Mouse (Mus musculus) heart, embryonic 16.5 days (tissue): Measurements from ENCODE around the gene Gm20388. TPM values are rescaled to one million over a fixed set of nuclear protein-coding genes. Genes with fewer than 3 reads are reported as not detected.

ENCODE experiments used
- ATAC-seq: fragments of 200-750 bp; cut with Nextera tagmentation; replicated peaks from 2 replicates; pipeline ENCODE4 v1.8.0; 2017; ENCODE audit warnings: moderate number of reproducible peaks; ENCODE audit not compliant: insufficient read depth, low FRiP score; ENCODE audit errors: extremely low read depth
- H3K27ac ChIP-seq: fragments of 300-500 bp; sonication (generic); 2 replicates; pipeline ENCODE4 v1.5.1; 2014; ENCODE audit warnings: mild to moderate bottlenecking, low read length, control low read depth, moderate library complexity
- H3K27me3 ChIP-seq: fragments of 300-500 bp; sonication (generic); 2 replicates; pipeline ENCODE4 v1.6.1; 2014; ENCODE audit warnings: low read length, mixed read lengths; ENCODE audit not compliant: control insufficient read depth, insufficient read depth
- H3K36me3 ChIP-seq: fragments of 300-500 bp; sonication (generic); 2 replicates; pipeline ENCODE4 v1.6.1; 2014; ENCODE audit not compliant: control insufficient read depth, insufficient read depth
- H3K4me1 ChIP-seq: fragments of 300-500 bp; sonication (generic); 2 replicates; pipeline ENCODE4 v1.6.1; 2014; ENCODE audit warnings: low read length, mixed read lengths; ENCODE audit not compliant: control insufficient read depth, insufficient read depth
- H3K4me2 ChIP-seq: fragments of 300-500 bp; sonication (generic); 2 replicates; pipeline ENCODE4 v1.6.1; 2014; ENCODE audit warnings: low read depth, mild to moderate bottlenecking, control low read depth, low read length
- H3K4me3 ChIP-seq: fragments of 300-500 bp; sonication (generic); 2 replicates; pipeline ENCODE4 v1.5.1; 2014; ENCODE audit warnings: mild to moderate bottlenecking, control low read depth, low read length
- H3K9ac ChIP-seq: fragments of 300-500 bp; sonication (generic); 2 replicates; pipeline ENCODE4 v1.6.1; 2014; ENCODE audit warnings: low read length, control low read depth
- H3K9me3 ChIP-seq: fragments of 300-500 bp; sonication (generic); replicated peaks from 2 replicates; pipeline ENCODE4 v1.6.1; 2016; ENCODE audit warnings: low read length; ENCODE audit not compliant: control insufficient read depth
- WGBS: fragments of 180-500 bp; shearing (Covaris S2); extraction: QIAGEN DNeasy Blood & Tissue Kit; methylation state at CpG from one replicate; pipeline ENCODE4 v1.1.7; 2014; 5-methylcytosine and 5-hydroxymethylcytosine counted together
- polyA plus RNA-seq: library from polyadenylated mRNA; unstranded; fragments of >200 nt; fragmentation: Nextera tagmentation; extraction: Ambion mirVana; gene quantifications from 2 replicates; pipeline ENCODE4 v1.2.1, GENCODE M21; 2015

The Gm20388 gene
- polyA plus RNA-seq, 1 experiment from 2014 or later = 4.5 TPM

GRCm38 (mm10) chr8:122933973-122934372, 3023.3 kb downstream of the Gm20388 start:
- H3K9ac ChIP-seq = no peak overlapping the region
- H3K9me3 ChIP-seq = no peaks in the 10 kb centered on the region
- no peaks in the 10 kb centered on the region for H3K27me3 ChIP-seq
- H3K27ac ChIP-seq = no peak overlapping the region
- H3K4me2 ChIP-seq = no peak overlapping the region
- H3K36me3 ChIP-seq = no peaks in the 10 kb centered on the region
- peaks cover 51% of the 10 kb centered on the region for H3K4me1 ChIP-seq
- no peak overlapping the region for H3K4me3 ChIP-seq
- ATAC-seq = no peak

DNA sequence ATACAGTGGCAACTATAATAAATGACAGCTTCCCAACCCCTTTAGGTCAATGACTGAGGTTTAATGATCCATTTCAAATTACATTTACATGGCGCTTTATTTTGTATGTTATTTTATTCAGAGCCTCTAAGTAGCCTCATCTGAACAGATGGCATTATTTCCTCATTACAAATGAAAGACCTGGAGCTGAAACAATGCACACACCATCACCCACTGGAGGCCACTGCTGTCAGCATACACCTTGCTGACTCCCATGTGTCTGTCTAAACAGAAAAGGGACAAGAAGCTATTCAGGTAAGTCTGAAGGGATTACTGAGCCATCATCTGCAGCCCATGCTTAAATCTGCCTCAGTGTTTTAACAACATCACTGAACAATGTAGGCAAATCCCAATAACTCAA, 3024.5 kb downstream of the Gm20388 start:
- Histone ChIP-seq H3K4me1 (peaks cover 49% of the 10 kb centered on the region), H3K27me3 (no peaks in the 10 kb centered on the region), H3K4me3 (no peak overlapping the region), H3K36me3 (no peaks in the 10 kb centered on the region), H3K4me2 (no peak overlapping the region), H3K27ac (no peak overlapping the region), H3K9me3 (no peaks in the 10 kb centered on the region), H3K9ac (no peak overlapping the region)
- ATAC-seq = no peak
- WGBS = 92% methylated on average over 1 of the region's 1 CpGs

DNA sequence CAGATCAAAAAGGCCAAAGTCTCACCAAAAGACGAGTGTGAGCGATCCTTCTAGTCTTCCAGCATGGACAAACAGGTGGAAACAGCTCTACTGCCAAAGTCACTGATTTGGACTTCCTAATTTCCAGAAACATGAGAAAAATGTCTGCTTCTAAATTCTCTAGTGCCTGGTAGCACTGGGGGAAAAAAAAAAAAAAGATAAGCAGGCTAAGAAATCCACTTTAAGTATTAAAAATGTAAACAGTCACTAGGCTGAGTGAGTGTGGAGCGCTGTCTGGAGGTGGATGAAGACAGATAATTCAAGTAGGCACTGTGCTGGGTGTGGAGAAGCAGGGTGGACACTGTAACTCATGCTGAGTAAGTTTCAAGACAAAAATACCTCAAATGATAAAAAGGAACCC, 3025.3 kb downstream of the Gm20388 start:
- Histone ChIP-seq H3K4me3 (no peak overlapping the region), H3K9ac (no peak overlapping the region), H3K27ac (no peak overlapping the region), H3K4me2 (no peak overlapping the region), H3K9me3 (no peaks in the 10 kb centered on the region), H3K36me3 (no peaks in the 10 kb centered on the region), H3K27me3 (no peaks in the 10 kb centered on the region), H3K4me1 (peaks cover 43% of the 10 kb centered on the region)
- ATAC-seq = no peak
- WGBS = 65% methylated on average over 3 of the region's 3 CpGs

DNA sequence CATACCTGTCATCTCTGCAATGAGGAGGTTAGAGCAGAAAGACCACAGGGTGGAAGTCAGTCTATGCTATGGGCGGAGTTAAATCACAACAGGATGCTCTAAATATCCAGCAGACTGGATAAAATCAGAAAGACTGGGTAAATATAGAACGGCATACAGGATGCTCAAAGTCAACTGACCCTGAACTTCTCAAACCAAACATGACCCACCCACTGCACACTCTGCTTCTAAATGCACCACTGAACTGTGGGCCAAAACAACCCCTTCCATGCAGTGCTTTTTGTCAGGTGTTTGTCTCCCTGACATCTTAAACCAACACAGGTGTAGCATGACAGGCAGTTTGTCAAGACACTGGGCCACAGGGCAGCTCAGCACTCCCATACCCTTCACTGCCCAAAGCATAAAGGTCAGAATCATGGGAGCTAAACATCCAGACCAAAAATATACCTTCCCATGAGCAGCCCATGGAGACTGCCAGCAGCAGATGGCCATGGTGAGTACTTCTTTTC, 3027.0 kb downstream of the Gm20388 start:
- Histone ChIP-seq H3K4me1 (peaks cover 28% of the 10 kb centered on the region), H3K4me2 (no peak overlapping the region), H3K36me3 (no peaks in the 10 kb centered on the region), H3K9me3 (no peaks in the 10 kb centered on the region), H3K4me3 (no peak overlapping the region), H3K9ac (no peak overlapping the region), H3K27ac (no peak overlapping the region), H3K27me3 (no peaks in the 10 kb centered on the region)
- 63% methylated on average over 2 of the region's 2 CpGs for WGBS
- ATAC-seq = no peak

DNA sequence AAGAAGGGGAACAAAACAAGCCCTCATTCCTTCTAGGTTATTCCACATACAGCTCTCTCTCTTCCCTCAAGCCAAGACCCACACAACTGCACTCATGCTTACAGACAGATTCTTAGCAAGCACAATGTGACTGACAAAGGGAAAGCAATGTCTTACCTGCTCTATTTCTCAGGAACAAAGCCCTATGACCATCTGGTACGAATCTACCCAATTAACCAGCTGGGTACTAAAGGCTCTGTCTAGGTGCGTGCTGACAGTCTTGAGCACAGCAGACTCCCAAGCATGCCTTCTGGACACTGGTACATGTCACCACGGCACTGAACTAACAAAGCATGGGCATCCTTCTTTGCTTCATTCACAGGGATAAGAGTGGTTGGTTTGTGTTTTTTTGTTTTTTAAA, 3027.5 kb downstream of the Gm20388 start:
- ATAC-seq = no peak

GRCm38 (mm10) chr8:122938591-122938990, 3027.9 kb downstream of the Gm20388 start:
- Histone ChIP-seq H3K4me1 (peaks cover 21% of the 10 kb centered on the region), H3K9ac (no peak overlapping the region), H3K27ac (0 out of 2 replicates have a peak overlapping the region, but pooled peaks have one; percentile 16), H3K4me3 (no peak overlapping the region), H3K9me3 (no peaks in the 10 kb centered on the region), H3K27me3 (no peaks in the 10 kb centered on the region), H3K36me3 (no peaks in the 10 kb centered on the region), H3K4me2 (no peak overlapping the region)
- WGBS = 27% methylated on average over 4 of the region's 4 CpGs
- ATAC-seq = peak; percentile 59

More for the DNA sequence above, 3027.5 kb downstream of the Gm20388 start:
- Histone ChIP-seq H3K36me3 (no peaks in the 10 kb centered on the region), H3K4me3 (no peak overlapping the region), H3K27me3 (no peaks in the 10 kb centered on the region), H3K9me3 (no peaks in the 10 kb centered on the region), H3K4me1 (peaks cover 23% of the 10 kb centered on the region), H3K9ac (no peak overlapping the region), H3K27ac (no peak overlapping the region), H3K4me2 (no peak overlapping the region)
- WGBS = 73% methylated on average over 3 of the region's 3 CpGs

DNA sequence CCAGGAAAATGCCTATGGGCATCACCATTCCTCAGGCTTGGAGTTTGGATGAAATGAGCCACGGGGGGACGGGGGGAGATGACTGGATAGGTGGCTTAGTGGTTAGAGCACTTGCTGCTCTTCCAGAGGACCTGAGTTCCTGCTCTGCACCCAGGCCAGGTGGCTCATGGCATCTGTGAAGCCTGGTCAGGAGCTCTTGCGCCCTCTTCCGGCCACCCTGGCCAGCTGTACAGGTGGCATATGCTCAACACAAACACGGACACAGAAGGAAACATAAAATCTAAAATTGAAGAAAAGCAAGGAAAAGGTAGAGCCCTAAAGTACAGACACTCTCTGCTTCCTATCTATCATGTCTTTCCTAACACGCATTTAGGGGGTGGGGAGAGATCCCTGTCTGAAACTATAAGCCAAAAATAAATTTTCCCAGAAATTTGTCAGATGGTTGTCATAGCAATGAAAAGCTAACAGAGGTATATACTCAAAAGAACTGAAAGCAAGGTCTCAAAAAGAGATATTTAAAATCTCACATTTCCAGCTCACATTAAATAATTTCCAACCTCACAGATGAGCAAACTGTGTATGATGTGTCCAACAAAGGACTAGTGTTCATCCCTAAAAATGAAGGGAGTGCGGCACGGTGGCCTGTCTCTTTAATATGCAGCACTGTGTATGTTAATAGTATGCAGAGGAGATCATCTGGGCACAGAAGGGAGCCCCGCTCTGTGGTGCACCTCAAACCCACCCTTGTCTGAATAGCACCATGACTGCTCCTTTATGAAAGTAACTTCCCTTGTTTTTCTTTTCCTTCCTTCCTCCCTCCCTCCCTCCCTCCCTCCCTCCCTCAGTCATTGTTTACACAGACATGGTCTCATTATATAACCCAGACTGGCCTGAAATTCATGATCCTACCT, 3032.4 kb downstream of the Gm20388 start:
- H3K27me3 ChIP-seq = no peaks in the 10 kb centered on the region
- ATAC-seq = no peak
- no peak overlapping the region for H3K4me3 ChIP-seq
- H3K27ac ChIP-seq = no peak overlapping the region
- H3K4me1 ChIP-seq = peaks cover 11% of the 10 kb centered on the region
- H3K9ac ChIP-seq = no peak overlapping the region
- H3K9me3 ChIP-seq = no peaks in the 10 kb centered on the region
- H3K4me2 ChIP-seq = no peak overlapping the region
- H3K36me3 ChIP-seq = no peaks in the 10 kb centered on the region
- 81% methylated on average over 9 of the region's 9 CpGs for WGBS

- peaks cover 15% of the 10 kb centered on the region for H3K4me1 ChIP-seq
- no peaks in the 10 kb centered on the region for H3K9me3 ChIP-seq
- no peak overlapping the region for H3K4me2 ChIP-seq
- H3K9ac ChIP-seq = no peak overlapping the region
- H3K36me3 ChIP-seq = no peaks in the 10 kb centered on the region
- no peak for ATAC-seq
- H3K4me3 ChIP-seq = no peak overlapping the region
- no peaks in the 10 kb centered on the region for H3K27me3 ChIP-seq
- no peak overlapping the region for H3K27ac ChIP-seq
- 76% methylated on average over 2 of the region's 2 CpGs for WGBS
These were observed 3035.1 kb downstream of the Gm20388 start for GRCm38 (mm10) chr8:122945775-122946174.

GRCm38 (mm10) chr8:122949701-122950100, 3039.1 kb downstream of the Gm20388 start:
- no peaks in the 10 kb centered on the region for H3K27me3 ChIP-seq
- peaks cover 29% of the 10 kb centered on the region for H3K4me1 ChIP-seq
- WGBS = 56% methylated on average over 5 of the region's 5 CpGs
- H3K27ac ChIP-seq = no peak overlapping the region
- H3K4me3 ChIP-seq = no peak overlapping the region
- ATAC-seq = no peak
- no peak overlapping the region for H3K9ac ChIP-seq
- no peak overlapping the region for H3K4me2 ChIP-seq
- no peaks in the 10 kb centered on the region for H3K36me3 ChIP-seq
- H3K9me3 ChIP-seq = no peaks in the 10 kb centered on the region
